Mouse (Mus musculus): ENCODE data around the gene Perm1. TPM values are rescaled to one million over a fixed set of nuclear protein-coding genes. Genes with fewer than 3 reads are reported as not detected.

Gene Perm1
- 1.1 and 1.4 TPM in 2 replicates for polyA plus RNA-seq (2014; fragmentation: Nextera tagmentation; extraction: Ambion mirVana)

DNA sequence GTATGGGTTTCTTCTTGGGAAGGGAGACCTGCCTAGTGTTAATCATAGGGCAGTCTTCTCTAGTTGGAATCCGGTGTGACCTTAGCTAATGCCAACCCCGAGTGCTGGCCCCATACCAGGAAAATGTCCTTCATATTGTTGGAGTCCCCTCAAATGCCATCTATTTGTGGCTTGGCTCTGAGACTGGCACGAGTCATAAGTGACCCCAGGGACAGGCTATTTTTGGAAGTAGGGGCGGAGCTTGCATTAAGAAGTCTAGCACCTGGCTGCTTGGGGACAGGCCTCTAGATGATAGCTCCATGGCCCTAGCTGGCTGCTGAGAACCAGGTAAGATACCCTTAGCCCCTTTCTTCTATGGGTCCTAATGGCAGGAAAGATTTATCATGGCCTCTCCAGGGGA lies at the start of gene Perm1:
Perm1 (plus strand) TSS at position 220 of the 400 bp plus-strand sequence.
- no peaks in the 10 kb centered on the region for H3K4me1 ChIP-seq (replicated peaks; ENCODE audit: control insufficient read depth, insufficient read depth, low read length)
- DNase-seq (ENCODE audit: low spot score): no peak
- H3K36me3 ChIP-seq (ENCODE audit: control insufficient read depth, insufficient read depth, low read length): no peaks in the 10 kb centered on the region
- no peaks in the 10 kb centered on the region for H3K27me3 ChIP-seq (ENCODE audit: control insufficient read depth, insufficient read depth, low read length)
- H3K4me3 ChIP-seq (ENCODE audit: low read depth, low read length): no peak within 1 kb of the TSS
- H3K9ac ChIP-seq (ENCODE audit: low read depth, low read length): no peak within 1 kb of the TSS
- WGBS: 74% methylated on average over 4 of the region's 4 CpGs
- ATAC-seq (ENCODE audit: low FRiP score): no peak
- H3K9me3 ChIP-seq (ENCODE audit: control insufficient read depth, low read length): no peaks in the 10 kb centered on the region
- no peak within 1 kb of the TSS for H3K27ac ChIP-seq (ENCODE audit: low read depth, low read length)
- H3K4me2 ChIP-seq (replicated peaks; ENCODE audit: low read depth, low read length): no peak within 1 kb of the TSS

GRCm38 (mm10) chr4:156166477-156166876 lies 49.2 kb upstream of the Perm1 start:
- H3K9ac ChIP-seq (ENCODE audit: low read depth, low read length): no peak overlapping the region
- no peak overlapping the region for H3K4me3 ChIP-seq (ENCODE audit: low read depth, low read length)
- DNase-seq (ENCODE audit: low spot score): no peak
- no peak for ATAC-seq (ENCODE audit: low FRiP score)
- no peaks in the 10 kb centered on the region for H3K27me3 ChIP-seq (ENCODE audit: control insufficient read depth, insufficient read depth, low read length)
- H3K36me3 ChIP-seq (ENCODE audit: control insufficient read depth, insufficient read depth, low read length): peaks cover 49% of the 10 kb centered on the region
- H3K27ac ChIP-seq (ENCODE audit: low read depth, low read length): no peak overlapping the region
- H3K4me1 ChIP-seq (replicated peaks; ENCODE audit: control insufficient read depth, insufficient read depth, low read length): no peaks in the 10 kb centered on the region
- no peaks in the 10 kb centered on the region for H3K9me3 ChIP-seq (ENCODE audit: control insufficient read depth, low read length)
- no peak overlapping the region for H3K4me2 ChIP-seq (replicated peaks; ENCODE audit: low read depth, low read length)
- 91% methylated on average over 9 of the region's 9 CpGs for WGBS

DNA sequence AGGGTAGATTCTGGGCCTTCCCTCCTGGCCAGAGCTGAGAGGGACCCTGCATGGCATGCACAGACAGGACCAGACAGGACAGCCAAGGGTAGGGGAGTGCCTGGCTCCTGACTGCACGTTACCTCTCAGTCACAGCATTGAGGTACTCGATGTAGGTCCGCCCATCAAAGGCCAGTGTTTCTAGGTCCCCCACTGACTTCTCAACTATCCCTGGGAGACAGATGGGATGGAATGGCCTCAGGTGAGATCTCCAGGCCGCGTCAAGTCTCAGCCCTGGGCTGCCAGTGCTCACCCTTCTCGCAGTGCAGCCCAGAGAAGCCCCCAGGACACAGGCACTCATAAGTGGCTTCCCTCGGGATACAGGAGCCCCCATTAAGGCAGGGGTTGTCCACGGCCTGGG lies 47.1 kb upstream of the Perm1 start:
- Histone ChIP-seq H3K9ac (ENCODE audit: low read depth, low read length) (no peak overlapping the region), H3K36me3 (ENCODE audit: control insufficient read depth, insufficient read depth, low read length) (peaks cover 62% of the 10 kb centered on the region), H3K4me3 (ENCODE audit: low read depth, low read length) (no peak overlapping the region), H3K9me3 (ENCODE audit: control insufficient read depth, low read length) (no peaks in the 10 kb centered on the region), H3K4me2 (replicated peaks; ENCODE audit: low read depth, low read length) (no peak overlapping the region), H3K27ac (ENCODE audit: low read depth, low read length) (no peak overlapping the region), H3K4me1 (replicated peaks; ENCODE audit: control insufficient read depth, insufficient read depth, low read length) (no peaks in the 10 kb centered on the region), H3K27me3 (ENCODE audit: control insufficient read depth, insufficient read depth, low read length) (no peaks in the 10 kb centered on the region)
- DNase-seq (ENCODE audit: low spot score): no peak
- ATAC-seq (ENCODE audit: low FRiP score): no peak
- WGBS: 96% methylated on average over 8 of the region's 8 CpGs

GRCm38 (mm10) chr4:156169129-156169528 lies 46.5 kb upstream of the Perm1 start:
- peaks cover 62% of the 10 kb centered on the region for H3K36me3 ChIP-seq (ENCODE audit: control insufficient read depth, insufficient read depth, low read length)
- DNase-seq (ENCODE audit: low spot score) (no peak), ATAC-seq (ENCODE audit: low FRiP score) (no peak)

GRCm38 (mm10) chr4:156171828-156172227 lies 43.8 kb upstream of the Perm1 start:
- DNase-seq (ENCODE audit: low spot score) (no peak), ATAC-seq (ENCODE audit: low FRiP score) (no peak)
- Histone ChIP-seq H3K27me3 (ENCODE audit: control insufficient read depth, insufficient read depth, low read length) (no peaks in the 10 kb centered on the region), H3K4me2 (replicated peaks; ENCODE audit: low read depth, low read length) (no peak overlapping the region), H3K9ac (ENCODE audit: low read depth, low read length) (no peak overlapping the region), H3K27ac (ENCODE audit: low read depth, low read length) (no peak overlapping the region), H3K36me3 (ENCODE audit: control insufficient read depth, insufficient read depth, low read length) (peaks cover 65% of the 10 kb centered on the region), H3K4me3 (ENCODE audit: low read depth, low read length) (no peak overlapping the region), H3K4me1 (replicated peaks; ENCODE audit: control insufficient read depth, insufficient read depth, low read length) (no peaks in the 10 kb centered on the region), H3K9me3 (ENCODE audit: control insufficient read depth, low read length) (no peaks in the 10 kb centered on the region)
- 97% methylated on average over 11 of the region's 11 CpGs for WGBS

More at GRCm38 (mm10) chr4:156169129-156169528, 46.5 kb upstream of the Perm1 start:
- H3K9ac ChIP-seq (ENCODE audit: low read depth, low read length): no peak overlapping the region
- H3K4me1 ChIP-seq (replicated peaks; ENCODE audit: control insufficient read depth, insufficient read depth, low read length): no peaks in the 10 kb centered on the region
- 95% methylated on average over 10 of the region's 10 CpGs for WGBS
- H3K4me2 ChIP-seq (replicated peaks; ENCODE audit: low read depth, low read length): no peak overlapping the region
- H3K4me3 ChIP-seq (ENCODE audit: low read depth, low read length): no peak overlapping the region
- H3K27me3 ChIP-seq (ENCODE audit: control insufficient read depth, insufficient read depth, low read length): no peaks in the 10 kb centered on the region
- H3K9me3 ChIP-seq (ENCODE audit: control insufficient read depth, low read length): no peaks in the 10 kb centered on the region
- no peak overlapping the region for H3K27ac ChIP-seq (ENCODE audit: low read depth, low read length)

DNA sequence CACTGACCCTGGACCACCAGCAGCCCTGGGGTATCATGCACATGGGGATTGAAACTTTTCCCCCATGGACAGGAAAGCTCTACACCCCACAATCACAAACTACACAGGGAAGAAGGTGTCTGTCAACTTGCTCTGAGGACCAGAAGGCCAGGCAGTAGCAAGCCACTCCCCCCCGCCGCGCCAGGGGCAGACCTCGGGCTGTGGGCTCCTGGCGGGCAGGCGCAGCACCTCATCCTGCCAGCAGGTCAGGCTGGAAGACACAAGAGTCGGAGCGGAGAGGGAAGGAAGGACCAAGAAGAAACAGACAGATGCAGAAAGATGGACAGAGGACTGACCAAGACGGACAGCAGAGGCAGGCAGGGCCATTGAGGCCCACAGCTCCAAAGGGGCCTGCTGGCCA lies 38.0 kb upstream of the Perm1 start:
- no peak overlapping the region for H3K9ac ChIP-seq (ENCODE audit: low read depth, low read length)
- ATAC-seq (ENCODE audit: low FRiP score) (no peak), DNase-seq (ENCODE audit: low spot score) (no peak)
- WGBS: 91% methylated on average over 9 of the region's 9 CpGs
- H3K4me1 ChIP-seq (replicated peaks; ENCODE audit: control insufficient read depth, insufficient read depth, low read length): no peaks in the 10 kb centered on the region
- no peak overlapping the region for H3K27ac ChIP-seq (ENCODE audit: low read depth, low read length)
- H3K36me3 ChIP-seq (ENCODE audit: control insufficient read depth, insufficient read depth, low read length): peaks cover 33% of the 10 kb centered on the region
- H3K9me3 ChIP-seq (ENCODE audit: control insufficient read depth, low read length): no peaks in the 10 kb centered on the region
- H3K4me3 ChIP-seq (ENCODE audit: low read depth, low read length): no peak overlapping the region
- no peaks in the 10 kb centered on the region for H3K27me3 ChIP-seq (ENCODE audit: control insufficient read depth, insufficient read depth, low read length)
- no peak overlapping the region for H3K4me2 ChIP-seq (replicated peaks; ENCODE audit: low read depth, low read length)

- peak overlapping the region; percentile 43; the same call in 1 of the 2 replicates for H3K4me3 ChIP-seq (ENCODE audit: low read depth, low read length)
- H3K36me3 ChIP-seq (ENCODE audit: control insufficient read depth, insufficient read depth, low read length): no peaks in the 10 kb centered on the region
- no peaks in the 10 kb centered on the region for H3K27me3 ChIP-seq (ENCODE audit: control insufficient read depth, insufficient read depth, low read length)
- no peak overlapping the region for H3K27ac ChIP-seq (ENCODE audit: low read depth, low read length)
- no peaks in the 10 kb centered on the region for H3K9me3 ChIP-seq (ENCODE audit: control insufficient read depth, low read length)
- DNase-seq (ENCODE audit: low spot score) (no peak), ATAC-seq (ENCODE audit: low FRiP score) (no peak)
- peaks cover 29% of the 10 kb centered on the region for H3K4me1 ChIP-seq (replicated peaks; ENCODE audit: control insufficient read depth, insufficient read depth, low read length)
- WGBS: 89% methylated on average over 5 of the region's 5 CpGs
- H3K9ac ChIP-seq (ENCODE audit: low read depth, low read length): no peak overlapping the region
- peak overlapping the region; percentile 65 for H3K4me2 ChIP-seq (replicated peaks; ENCODE audit: low read depth, low read length)
Observed at GRCm38 (mm10) chr4:156183747-156184146, 31.9 kb upstream of the Perm1 start.

GRCm38 (mm10) chr4:156184291-156184954 lies 31.2 kb upstream of the Perm1 start:
- Histone ChIP-seq H3K4me3 (ENCODE audit: low read depth, low read length) (peak overlapping the region; percentile 43), H3K4me1 (replicated peaks; ENCODE audit: control insufficient read depth, insufficient read depth, low read length) (peaks cover 36% of the 10 kb centered on the region), H3K27ac (ENCODE audit: low read depth, low read length) (peak overlapping the region; percentile 90), H3K36me3 (ENCODE audit: control insufficient read depth, insufficient read depth, low read length) (no peaks in the 10 kb centered on the region), H3K27me3 (ENCODE audit: control insufficient read depth, insufficient read depth, low read length) (no peaks in the 10 kb centered on the region), H3K9me3 (ENCODE audit: control insufficient read depth, low read length) (no peaks in the 10 kb centered on the region), H3K4me2 (replicated peaks; ENCODE audit: low read depth, low read length) (peak overlapping the region; percentile 65), H3K9ac (ENCODE audit: low read depth, low read length) (peak overlapping the region; percentile 88)
- 80% methylated on average over 7 of the region's 7 CpGs for WGBS
- DNase-seq (ENCODE audit: low spot score) (no peak), ATAC-seq (ENCODE audit: low FRiP score) (peak; percentile 6; the same call in 1 of the 2 replicates)

DNA sequence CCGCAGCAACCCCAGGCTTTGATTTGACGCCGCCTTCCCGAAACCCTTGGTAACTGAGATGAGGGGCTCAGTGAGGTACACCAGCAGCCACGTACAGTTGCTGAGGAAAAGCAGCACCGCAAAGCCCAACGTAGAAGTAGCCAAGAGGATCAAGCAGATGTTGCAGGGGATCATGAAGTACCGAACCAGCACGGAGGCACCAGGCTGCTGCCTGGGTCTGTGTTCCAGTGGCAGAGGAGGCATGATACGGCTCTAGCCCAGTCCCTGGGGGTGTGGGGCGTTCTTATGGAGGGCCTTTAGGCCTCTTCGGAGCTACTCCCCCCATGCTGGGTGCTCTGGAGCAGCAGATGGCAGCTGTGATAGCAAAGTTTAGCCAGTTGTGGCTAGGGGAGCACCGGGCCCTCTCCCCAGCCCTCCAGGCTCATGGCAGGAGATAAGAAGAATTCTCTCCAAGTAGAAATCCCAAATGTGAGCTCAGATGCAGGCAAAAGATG lies 30.2 kb upstream of the Perm1 start:
- Histone ChIP-seq H3K9ac (ENCODE audit: low read depth, low read length) (peak overlapping the region; percentile 88), H3K4me2 (replicated peaks; ENCODE audit: low read depth, low read length) (peak overlapping the region; percentile 65), H3K9me3 (ENCODE audit: control insufficient read depth, low read length) (no peaks in the 10 kb centered on the region), H3K4me1 (replicated peaks; ENCODE audit: control insufficient read depth, insufficient read depth, low read length) (peaks cover 47% of the 10 kb centered on the region), H3K27ac (ENCODE audit: low read depth, low read length) (peak overlapping the region; percentile 90), H3K36me3 (ENCODE audit: control insufficient read depth, insufficient read depth, low read length) (no peaks in the 10 kb centered on the region), H3K4me3 (ENCODE audit: low read depth, low read length) (peak overlapping the region; percentile 43), H3K27me3 (ENCODE audit: control insufficient read depth, insufficient read depth, low read length) (no peaks in the 10 kb centered on the region; the same call in 1 of the 2 replicates)
- ATAC-seq (ENCODE audit: low FRiP score) (no peak), DNase-seq (ENCODE audit: low spot score) (no peak)
- WGBS: 66% methylated on average over 13 of the region's 13 CpGs
